Mouse (Mus musculus): ENCODE measurements at regions not wholly inside any gene's neighbourhood (a gene's known extent, or its start where the extent isn't known, plus 50 kb on each side); places are given as distances from the start of the nearest gene placed in this dataset.

DNA sequence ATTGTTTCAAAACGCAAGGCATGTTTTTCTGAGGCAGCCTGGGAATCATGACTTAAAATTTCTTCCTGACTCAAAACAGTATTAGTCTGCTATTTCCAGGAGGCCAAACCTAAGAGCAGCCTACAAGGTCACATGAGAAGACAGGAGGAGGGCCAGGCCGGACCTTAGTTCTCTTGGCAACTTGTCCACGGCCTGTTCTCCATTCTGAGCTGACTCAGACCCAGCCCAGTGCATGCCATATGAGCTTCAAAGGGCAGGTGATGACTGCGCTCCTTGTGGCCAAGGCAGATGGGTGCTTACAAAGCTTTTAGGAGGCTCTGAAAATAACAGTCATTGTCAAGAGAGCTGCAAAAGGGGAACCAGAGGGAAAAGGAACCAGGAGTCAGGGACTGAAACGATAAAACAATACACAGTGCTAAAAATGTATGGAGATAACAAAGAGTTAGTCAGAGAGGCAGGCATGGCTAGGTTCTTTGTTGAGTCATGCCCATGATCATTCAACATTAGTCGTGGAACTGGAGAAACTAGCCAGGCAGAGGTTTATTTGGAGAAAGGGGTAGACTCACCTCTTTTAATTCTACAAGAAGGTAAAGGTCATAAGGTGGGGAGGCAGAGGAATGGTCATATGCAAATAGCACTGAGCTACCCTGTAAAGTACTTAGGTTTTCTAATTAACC, 525.8 kb downstream of the Ppargc1a start:
- TF ChIP-seq CTCF (IDR thresholded peaks at IDR 0.05 in 2 of 3, conservative IDR thresholded peaks at IDR 0.05 in 1 of 3; ENCODE audit: control insufficient read depth in 1 of 3, insufficient read depth in 1 of 3, low read depth in 2 of 3, low read length in 3 of 3, poor library complexity in 1 of 3, severe bottlenecking in 1 of 3) (no peak), CHD1 (IDR thresholded peaks at IDR 0.05; ENCODE audit: low read depth, low read length) (no peak), CHD2 (IDR thresholded peaks at IDR 0.05; ENCODE audit: low read length) (no peak), POLR2A (IDR thresholded peaks at IDR 0.05; ENCODE audit: control insufficient read depth in 1 of 2, insufficient read depth in 1 of 2, low read depth in 1 of 2, low read length in 2 of 2, poor library complexity in 1 of 2) (no peak), ZC3H11A (IDR thresholded peaks at IDR 0.05; ENCODE audit: low read depth, low read length) (no peak), TCF12 (IDR thresholded peaks at IDR 0.05; ENCODE audit: low read depth, low read length) (no peak), MEF2A (IDR thresholded peaks at IDR 0.05; ENCODE audit: extremely low read depth, insufficient replicate concordance, low read depth, low read length, poor library complexity, severe bottlenecking) (no peak), GATA1 (IDR thresholded peaks at IDR 0.05; ENCODE audit: low read depth, low read length) (no peak)
